Mouse (Mus musculus) ovary, adult 18-20 months (tissue): Measurements from ENCODE around the gene Negr1.
"Not testable (repeated sequence)": the region's sequence is repeated elsewhere in the genome, so short reads cannot be mapped to it uniquely, and the experiment has no call there.

Source experiments
- DNase-seq: peaks from one replicate; pipeline ENCODE4 v3.0.0; 2022; ENCODE audit warnings: low spot score, mixed read lengths

The Negr1 gene

GRCm38 (mm10) chr3:156999177-156999808 lies 437.7 kb downstream of the Negr1 start:
- no peak for DNase-seq

- DNase-seq: no peak
Measured at GRCm38 (mm10) chr3:157021632-157022031, 460.0 kb downstream of the Negr1 start.

- DNase-seq: no peak
Measured at GRCm38 (mm10) chr3:157024580-157024979, 463.0 kb downstream of the Negr1 start.

GRCm38 (mm10) chr3:157031513-157032142 lies 470.0 kb downstream of the Negr1 start:
- no peak for DNase-seq

- DNase-seq: no peak
Measured at GRCm38 (mm10) chr3:157036016-157036415, 474.4 kb downstream of the Negr1 start.

GRCm38 (mm10) chr3:157036568-157036967 lies 475.0 kb downstream of the Negr1 start:
- no peak for DNase-seq

- no peak for DNase-seq
Measured at GRCm38 (mm10) chr3:157040619-157041018, 479.0 kb downstream of the Negr1 start.

- DNase-seq: no peak
Measured at GRCm38 (mm10) chr3:157044565-157044964, 483.0 kb downstream of the Negr1 start.

- not testable (repeated sequence) for DNase-seq
Measured at GRCm38 (mm10) chr3:157064438-157064837, 502.8 kb downstream of the Negr1 start.

- DNase-seq: no peak
Measured at GRCm38 (mm10) chr3:157066331-157066730, 504.7 kb downstream of the Negr1 start.

GRCm38 (mm10) chr3:157079250-157079965 lies 517.8 kb downstream of the Negr1 start:
- DNase-seq: no peak

GRCm38 (mm10) chr3:157079966-157080306 lies 518.3 kb downstream of the Negr1 start:
- DNase-seq: no peak

GRCm38 (mm10) chr3:157080585-157080984 lies 519.0 kb downstream of the Negr1 start:
- no peak for DNase-seq

- DNase-seq: no peak
Measured at GRCm38 (mm10) chr3:157082808-157083784, 521.5 kb downstream of the Negr1 start.

GRCm38 (mm10) chr3:157085180-157085579 lies 523.6 kb downstream of the Negr1 start:
- no peak for DNase-seq

GRCm38 (mm10) chr3:157090051-157090450 lies 528.5 kb downstream of the Negr1 start:
- DNase-seq: no peak

GRCm38 (mm10) chr3:157096284-157096683 lies 534.7 kb downstream of the Negr1 start:
- no peak for DNase-seq

GRCm38 (mm10) chr3:157097514-157097913 lies 535.9 kb downstream of the Negr1 start:
- no peak for DNase-seq

GRCm38 (mm10) chr3:157098417-157098816 lies 536.8 kb downstream of the Negr1 start:
- DNase-seq: no peak

GRCm38 (mm10) chr3:157104866-157105579 lies 543.4 kb downstream of the Negr1 start:
- DNase-seq: no peak

- no peak for DNase-seq
Measured at GRCm38 (mm10) chr3:157105580-157106264, 544.1 kb downstream of the Negr1 start.
